ENCODE assay signal across 9 mouse cellular contexts in genomic region chr15:100168191-100168606, GRCm38 (mm10). TPM values are rescaled to one million over a fixed set of nuclear protein-coding genes. Genes with fewer than 3 reads are reported as not detected.
DNase-seq lines count a peak whose midpoint lies in the region; ATAC-seq and TF ChIP-seq lines count a peak whose summit lies in the region.
"Had no signal": no experiment of that assay in that cellular context is flagged by ENCODE, and none has a peak within 500 bp of the region (broad histone marks: within the 10 kb centered on the region; RNA-seq: fewer than 3 reads in every experiment).

No protein-coding gene starts in this region.

- H3K4me1 ChIP-seq in forebrain, embryonic 15.5 days: peaks cover 8% of the 10 kb centered on the region; the same call in 1 of the 2 replicates
- peaks cover 4% of the 10 kb centered on the region; the same call in 1 of the 2 replicates for H3K4me1 ChIP-seq in forebrain, embryonic 16.5 days (replicated peaks; ENCODE audit: control insufficient read depth, insufficient read depth, low read length)
- peaks cover 17% of the 10 kb centered on the region for H3K4me1 ChIP-seq in heart, postnatal 0 days (ENCODE audit: control insufficient read depth, insufficient read depth)
- no peaks in the 10 kb centered on the region for H3K4me1 ChIP-seq in stomach, embryonic 14.5 days (ENCODE audit: control insufficient read depth, insufficient read depth, low read length)
- H3K4me1 ChIP-seq: liver, embryonic 13.5 days had no signal

- no peak overlapping the region for H3K4me2 ChIP-seq in forebrain, embryonic 15.5 days (replicated peaks)
- H3K4me2 ChIP-seq in forebrain, embryonic 16.5 days (ENCODE audit: low read length): no peak overlapping the region
- H3K4me2 ChIP-seq in heart, postnatal 0 days (ENCODE audit: low read depth, low read length): no peak overlapping the region
- H3K4me2 ChIP-seq in stomach, embryonic 14.5 days (replicated peaks; ENCODE audit: low read depth, low read length): no peak overlapping the region
- H3K4me2 ChIP-seq: liver, embryonic 13.5 days had no signal

- no peaks in the 10 kb centered on the region for H3K9me3 ChIP-seq in forebrain, embryonic 15.5 days
- no peaks in the 10 kb centered on the region for H3K9me3 ChIP-seq in forebrain, embryonic 16.5 days (ENCODE audit: control insufficient read depth, low read length)
- no peaks in the 10 kb centered on the region for H3K9me3 ChIP-seq in heart, postnatal 0 days (replicated peaks; ENCODE audit: control insufficient read depth, low read length)
- no peaks in the 10 kb centered on the region for H3K9me3 ChIP-seq in stomach, embryonic 14.5 days (ENCODE audit: control insufficient read depth, low read depth, low read length)
- H3K9me3 ChIP-seq: liver, embryonic 13.5 days had no signal

- DNase-seq in ovary, postnatal 10 days (ENCODE audit: low spot score): peak; percentile 17
- DNase-seq in ovary, adult 18-20 months (ENCODE audit: low spot score): no peak
- no peak for DNase-seq in heart, postnatal 0 days (ENCODE audit: low spot score)
- no peak for DNase-seq in yolk sac, embryonic 10.5 days (ENCODE audit: low spot score)
- DNase-seq in left cerebral cortex, postnatal 25 days (ENCODE audit: low spot score in 2 of 2): no peak
- DNase-seq: liver, embryonic 13.5 days had no signal

- H3K27me3 ChIP-seq in forebrain, embryonic 15.5 days: no peaks in the 10 kb centered on the region
- H3K27me3 ChIP-seq in forebrain, embryonic 16.5 days (replicated peaks; ENCODE audit: control insufficient read depth, insufficient read depth, low read length): no peaks in the 10 kb centered on the region
- no peaks in the 10 kb centered on the region for H3K27me3 ChIP-seq in heart, postnatal 0 days (ENCODE audit: control insufficient read depth, insufficient read depth, low read length)
- H3K27me3 ChIP-seq in stomach, embryonic 14.5 days (ENCODE audit: control insufficient read depth, insufficient read depth, low read length): no peaks in the 10 kb centered on the region
- H3K27me3 ChIP-seq: liver, embryonic 13.5 days had no signal

- no peak overlapping the region for H3K9ac ChIP-seq in forebrain, embryonic 15.5 days (replicated peaks)
- H3K9ac ChIP-seq in forebrain, embryonic 16.5 days (replicated peaks; ENCODE audit: low read depth, low read length): no peak overlapping the region
- no peak overlapping the region for H3K9ac ChIP-seq in heart, postnatal 0 days (replicated peaks; ENCODE audit: low read depth, low read length)
- H3K9ac ChIP-seq in stomach, embryonic 14.5 days (replicated peaks; ENCODE audit: low read depth, low read length): no peak overlapping the region
- H3K9ac ChIP-seq: liver, embryonic 13.5 days had no signal

- peak overlapping the region; percentile 31; the same call in 1 of the 2 replicates for H3K27ac ChIP-seq in forebrain, embryonic 15.5 days (replicated peaks)
- no peak overlapping the region for H3K27ac ChIP-seq in forebrain, embryonic 16.5 days (ENCODE audit: low read length)
- peak overlapping the region; percentile 71 for H3K27ac ChIP-seq in heart, postnatal 0 days (ENCODE audit: low read depth)
- peak overlapping the region; percentile 27; the same call in 1 of the 2 replicates for H3K27ac ChIP-seq in stomach, embryonic 14.5 days (ENCODE audit: low read length)
- H3K27ac ChIP-seq: liver, embryonic 13.5 days had no signal

- no peak for TF ChIP-seq CTCF in heart, postnatal 0 days (IDR thresholded peaks at IDR 0.05; ENCODE audit: low read depth)

- peaks cover 60% of the 10 kb centered on the region for H3K36me3 ChIP-seq in forebrain, embryonic 15.5 days
- H3K36me3 ChIP-seq in forebrain, embryonic 16.5 days (ENCODE audit: control insufficient read depth, insufficient read depth): peaks cover 16% of the 10 kb centered on the region
- peaks cover 61% of the 10 kb centered on the region for H3K36me3 ChIP-seq in heart, postnatal 0 days (replicated peaks; ENCODE audit: control insufficient read depth, insufficient read depth, low read length)
- peaks cover 42% of the 10 kb centered on the region for H3K36me3 ChIP-seq in stomach, embryonic 14.5 days (ENCODE audit: control insufficient read depth, insufficient read depth, low read length)

- TF ChIP-seq EP300 in heart, postnatal 0 days (IDR thresholded peaks at IDR 0.05; ENCODE audit: low read depth): no peak

- WGBS in forebrain, embryonic 15.5 days: 71% methylated on average over 8 of the region's 8 CpGs
- 74% methylated on average over 8 of the region's 8 CpGs for WGBS in forebrain, embryonic 16.5 days
- 68% methylated on average over 8 of the region's 8 CpGs for WGBS in heart, postnatal 0 days
- WGBS in stomach, embryonic 14.5 days: 86% methylated on average over 8 of the region's 8 CpGs

- no peak overlapping the region for H3K4me3 ChIP-seq in forebrain, embryonic 15.5 days
- H3K4me3 ChIP-seq in forebrain, embryonic 16.5 days (replicated peaks; ENCODE audit: low read length): no peak overlapping the region
- H3K4me3 ChIP-seq in heart, postnatal 0 days (ENCODE audit: low read depth, low read length): no peak overlapping the region
- no peak overlapping the region for H3K4me3 ChIP-seq in stomach, embryonic 14.5 days (ENCODE audit: low read depth, low read length)
- H3K4me3 ChIP-seq: liver, embryonic 13.5 days had no signal

- intact Hi-C loops in left cerebral cortex, postnatal 25 days (cut with DNase I): no loop called here

- ATAC-seq in forebrain, embryonic 15.5 days (replicated peaks): no peak
- no peak for ATAC-seq in forebrain, embryonic 16.5 days
- no peak for ATAC-seq in heart, postnatal 0 days (ENCODE audit: insufficient read depth, low read depth)
- ATAC-seq in stomach, embryonic 14.5 days (ENCODE audit: insufficient number of reproducible peaks, insufficient read depth, low FRiP score, low read depth): no peak

RNA-seq across cellular contexts. Expression of gene Atf1, which starts 59.4 kb away (rescaled TPM):
- polyA plus RNA-seq in forebrain, embryonic 15.5 days (2015; fragmentation: Nextera tagmentation; extraction: Ambion mirVana): 19.9 and 20.5 TPM in 2 replicates
- polyA plus RNA-seq in forebrain, embryonic 16.5 days (2015; fragmentation: Nextera tagmentation; extraction: Ambion mirVana): 18.9 and 21.4 TPM in 2 replicates
- total RNA-seq in heart, postnatal 0 days (2014; rRNA removed; ENCODE audit: low replicate concordance): 12.1 and 51.4 TPM in 2 replicates
- 33.1 and 33.9 TPM in 2 replicates for polyA plus RNA-seq in heart, postnatal 0 days (2015; fragmentation: Nextera tagmentation; extraction: Ambion mirVana)
- 52.6 and 53.1 TPM in 2 replicates for polyA plus RNA-seq in stomach, embryonic 14.5 days (2014; fragmentation: Nextera tagmentation; extraction: Ambion mirVana)
- 10 to 100 TPM; 19.2 to 21.4 TPM for total RNA-seq in left cerebral cortex, postnatal 25 days (2021)
